Mouse (Mus musculus): ENCODE data around the gene Arhgap15. TPM values are rescaled to one million over a fixed set of nuclear protein-coding genes. Genes with fewer than 3 reads are reported as not detected.

The Arhgap15 gene
- polyA plus RNA-seq, 1 experiment from 2014 or later: 0.86 TPM

- no peak for ATAC-seq (ENCODE audit: insufficient read depth)
- Histone ChIP-seq H3K27ac (ENCODE audit: low read depth) (no peak overlapping the region), H3K4me3 (ENCODE audit: low read depth, low read length) (no peak overlapping the region), H3K9ac (no peak overlapping the region), H3K4me2 (no peak overlapping the region), H3K36me3 (ENCODE audit: insufficient read depth) (no peaks in the 10 kb centered on the region), H3K27me3 (ENCODE audit: insufficient read depth, low read length) (no peaks in the 10 kb centered on the region), H3K9me3 (ENCODE audit: low read depth, low read length) (no peaks in the 10 kb centered on the region), H3K4me1 (ENCODE audit: insufficient read depth) (no peaks in the 10 kb centered on the region)
- no peak for DNase-seq
- TF ChIP-seq CTCF (IDR thresholded peaks at IDR 0.05; ENCODE audit: low read depth): no peak
- 91% methylated on average over 5 of the region's 5 CpGs for WGBS
These were observed 596.8 kb downstream of the Arhgap15 start for GRCm38 (mm10) chr2:44345325-44345945.

DNA sequence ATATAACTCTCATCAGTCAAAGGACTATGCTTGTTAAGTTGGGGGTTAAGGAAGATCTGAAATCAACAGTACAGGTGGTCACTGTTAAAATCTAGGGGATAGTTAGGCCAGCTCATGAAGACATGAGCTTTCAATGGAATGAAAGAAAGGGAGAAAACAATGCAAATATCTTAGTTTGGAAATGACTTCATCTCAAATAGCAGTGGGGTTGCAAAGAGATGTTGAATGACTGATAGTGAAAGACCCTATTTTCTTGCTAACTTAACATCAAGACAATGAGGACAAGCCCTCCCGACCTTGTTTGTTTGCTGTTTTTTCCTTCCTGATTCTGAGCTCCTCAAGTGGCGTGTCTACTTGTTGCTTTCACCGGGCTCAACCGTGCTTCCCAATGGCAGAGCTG is 597.6 kb downstream of the Arhgap15 start:
- Histone ChIP-seq H3K36me3 (ENCODE audit: insufficient read depth) (no peaks in the 10 kb centered on the region), H3K4me1 (ENCODE audit: insufficient read depth) (no peaks in the 10 kb centered on the region), H3K9ac (no peak overlapping the region), H3K4me3 (ENCODE audit: low read depth, low read length) (no peak overlapping the region), H3K27ac (ENCODE audit: low read depth) (no peak overlapping the region), H3K9me3 (ENCODE audit: low read depth, low read length) (no peaks in the 10 kb centered on the region), H3K4me2 (no peak overlapping the region), H3K27me3 (ENCODE audit: insufficient read depth, low read length) (no peaks in the 10 kb centered on the region)
- ATAC-seq (ENCODE audit: insufficient read depth) (no peak), DNase-seq (no peak)
- WGBS: 79% methylated on average over 4 of the region's 4 CpGs
- no peak for TF ChIP-seq CTCF (IDR thresholded peaks at IDR 0.05; ENCODE audit: low read depth)

DNA sequence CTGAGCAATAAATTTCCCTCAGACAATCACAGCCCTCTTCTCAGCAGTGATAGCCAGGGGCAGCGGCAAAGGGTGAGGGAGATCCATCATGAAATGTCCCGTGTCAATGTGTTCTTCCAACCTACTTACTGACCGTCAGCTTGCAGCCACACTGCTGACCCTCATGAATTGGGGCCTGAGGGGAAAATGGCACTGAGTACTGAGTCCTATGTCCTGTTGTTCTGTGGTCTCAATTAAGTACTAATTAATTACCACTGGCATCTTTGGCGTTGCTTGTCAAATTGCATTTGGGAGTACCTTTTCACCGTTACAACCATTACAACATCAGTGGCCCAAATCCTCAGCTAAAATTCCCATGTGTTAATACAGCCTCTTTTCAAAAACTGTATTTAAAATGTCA is 599.2 kb downstream of the Arhgap15 start:
- DNase-seq: no peak
- no peak overlapping the region for H3K4me2 ChIP-seq
- no peak for TF ChIP-seq CTCF (IDR thresholded peaks at IDR 0.05; ENCODE audit: low read depth)
- no peak overlapping the region for H3K9ac ChIP-seq
- H3K27ac ChIP-seq (ENCODE audit: low read depth): no peak overlapping the region
- no peaks in the 10 kb centered on the region for H3K9me3 ChIP-seq (ENCODE audit: low read depth, low read length)
- WGBS: 66% methylated on average over 5 of the region's 5 CpGs
- no peak for ATAC-seq (ENCODE audit: insufficient read depth)
- H3K36me3 ChIP-seq (ENCODE audit: insufficient read depth): no peaks in the 10 kb centered on the region
- no peaks in the 10 kb centered on the region for H3K4me1 ChIP-seq (ENCODE audit: insufficient read depth)
- no peak overlapping the region for H3K4me3 ChIP-seq (ENCODE audit: low read depth, low read length)
- H3K27me3 ChIP-seq (ENCODE audit: insufficient read depth, low read length): no peaks in the 10 kb centered on the region

DNA sequence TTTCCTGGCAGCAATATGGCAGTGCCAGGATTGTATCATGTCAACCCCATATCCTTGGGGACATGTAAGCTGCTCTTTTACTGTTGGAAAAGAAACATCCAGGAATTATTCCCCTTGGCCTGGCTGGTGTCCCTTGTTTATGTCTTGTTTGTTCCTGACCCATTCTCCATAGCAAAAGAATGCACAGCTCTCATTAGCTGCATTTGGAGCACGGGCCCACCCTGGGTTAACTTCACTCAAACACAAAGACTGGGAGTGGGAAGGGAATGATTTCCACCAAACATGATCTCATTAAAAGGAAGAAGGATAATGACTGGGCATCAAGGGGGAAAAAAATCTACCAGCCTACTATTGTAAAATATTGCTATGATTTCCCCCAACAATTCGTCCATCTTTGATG is 600.5 kb downstream of the Arhgap15 start:
- Histone ChIP-seq H3K9ac (no peak overlapping the region), H3K4me1 (ENCODE audit: insufficient read depth) (no peaks in the 10 kb centered on the region), H3K27me3 (ENCODE audit: insufficient read depth, low read length) (no peaks in the 10 kb centered on the region), H3K27ac (ENCODE audit: low read depth) (no peak overlapping the region), H3K36me3 (ENCODE audit: insufficient read depth) (no peaks in the 10 kb centered on the region), H3K9me3 (ENCODE audit: low read depth, low read length) (no peaks in the 10 kb centered on the region), H3K4me2 (no peak overlapping the region), H3K4me3 (ENCODE audit: low read depth, low read length) (no peak overlapping the region)
- 84% methylated on average over 2 of the region's 2 CpGs for WGBS
- DNase-seq (no peak), ATAC-seq (ENCODE audit: insufficient read depth) (no peak)
- TF ChIP-seq CTCF (IDR thresholded peaks at IDR 0.05; ENCODE audit: low read depth): no peak

GRCm38 (mm10) chr2:44352885-44353284 is 604.3 kb downstream of the Arhgap15 start:
- ATAC-seq (ENCODE audit: insufficient read depth) (no peak), DNase-seq (no peak)
- Histone ChIP-seq H3K27me3 (ENCODE audit: insufficient read depth, low read length) (no peaks in the 10 kb centered on the region), H3K4me1 (ENCODE audit: insufficient read depth) (peaks cover 3% of the 10 kb centered on the region; the same call in 1 of the 2 replicates), H3K9ac (no peak overlapping the region), H3K4me2 (no peak overlapping the region), H3K4me3 (ENCODE audit: low read depth, low read length) (no peak overlapping the region), H3K36me3 (ENCODE audit: insufficient read depth) (no peaks in the 10 kb centered on the region), H3K27ac (ENCODE audit: low read depth) (no peak overlapping the region), H3K9me3 (ENCODE audit: low read depth, low read length) (no peaks in the 10 kb centered on the region)
- WGBS: 33% methylated on average over 7 of the region's 7 CpGs
- TF ChIP-seq CTCF (IDR thresholded peaks at IDR 0.05; ENCODE audit: low read depth): no peak

DNA sequence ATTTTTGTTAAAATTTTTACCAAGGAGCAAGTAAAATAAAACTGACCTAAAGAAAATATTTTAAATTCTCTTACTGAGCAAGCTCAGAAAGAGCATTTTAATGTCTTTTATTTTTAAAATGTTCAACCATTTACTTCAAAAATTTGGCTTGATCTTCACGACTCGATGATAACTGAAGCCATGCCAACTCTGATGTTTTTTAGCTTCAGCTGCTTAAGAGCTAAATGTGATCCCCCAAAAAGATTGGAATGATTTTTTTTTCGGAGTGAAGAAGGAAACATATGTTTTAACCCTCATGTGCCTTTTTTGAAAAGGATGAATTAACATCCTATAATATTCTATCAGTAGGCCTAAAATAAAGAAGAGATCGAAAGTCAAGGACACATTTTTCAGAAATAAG is 605.0 kb downstream of the Arhgap15 start:
- DNase-seq (peak; percentile 25), ATAC-seq (ENCODE audit: insufficient read depth) (no peak)
- Histone ChIP-seq H3K27ac (ENCODE audit: low read depth) (no peak overlapping the region), H3K36me3 (ENCODE audit: insufficient read depth) (no peaks in the 10 kb centered on the region), H3K9ac (no peak overlapping the region), H3K4me2 (no peak overlapping the region), H3K9me3 (ENCODE audit: low read depth, low read length) (no peaks in the 10 kb centered on the region), H3K4me1 (ENCODE audit: insufficient read depth) (peaks cover 3% of the 10 kb centered on the region; the same call in 1 of the 2 replicates), H3K4me3 (ENCODE audit: low read depth, low read length) (no peak overlapping the region), H3K27me3 (ENCODE audit: insufficient read depth, low read length) (no peaks in the 10 kb centered on the region)
- no peak for TF ChIP-seq CTCF (IDR thresholded peaks at IDR 0.05; ENCODE audit: low read depth)
- WGBS: 68% methylated on average over 4 of the region's 4 CpGs

DNA sequence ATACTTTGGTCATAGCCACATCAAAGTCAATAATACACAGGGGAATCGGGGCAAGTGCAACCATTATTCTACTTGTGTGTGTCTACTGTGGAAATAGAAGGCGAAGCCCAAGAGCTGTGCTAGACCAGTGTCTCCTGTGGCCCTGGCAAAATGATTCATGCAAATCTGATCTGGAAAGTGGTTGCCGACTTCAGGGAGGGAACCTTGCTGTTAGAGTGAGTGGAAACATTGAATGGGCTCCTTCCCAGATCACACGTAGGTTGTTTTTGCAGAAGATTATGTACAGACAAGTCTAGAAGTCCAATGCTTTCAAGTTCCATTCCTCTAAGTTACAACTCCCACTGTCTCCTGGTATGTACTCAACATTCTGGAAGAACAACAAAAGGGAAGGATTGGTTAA is 606.2 kb downstream of the Arhgap15 start:
- Histone ChIP-seq H3K27ac (ENCODE audit: low read depth) (peak overlapping the region; percentile 84; the same call in 1 of the 2 replicates), H3K9me3 (ENCODE audit: low read depth, low read length) (no peaks in the 10 kb centered on the region), H3K4me1 (ENCODE audit: insufficient read depth) (peaks cover 3% of the 10 kb centered on the region; the same call in 1 of the 2 replicates), H3K9ac (no peak overlapping the region), H3K36me3 (ENCODE audit: insufficient read depth) (no peaks in the 10 kb centered on the region), H3K4me2 (no peak overlapping the region), H3K27me3 (ENCODE audit: insufficient read depth, low read length) (no peaks in the 10 kb centered on the region), H3K4me3 (ENCODE audit: low read depth, low read length) (no peak overlapping the region)
- 77% methylated on average over 4 of the region's 4 CpGs for whole genome bisulfite sequencing
- TF ChIP-seq CTCF (IDR thresholded peaks at IDR 0.05; ENCODE audit: low read depth): no peak
- ATAC-seq (ENCODE audit: insufficient read depth) (peak; percentile 35; the same call in 1 of the 2 replicates), DNase-seq (no peak)
